Mouse (Mus musculus) limb, embryonic 13.5 days (tissue): ENCODE data around the gene Pnliprp1. TPM values are rescaled to one million over a fixed set of nuclear protein-coding genes. Genes with fewer than 3 reads are reported as not detected.

Source experiments
- ATAC-seq: fragments of 200-750 bp; cut with Nextera tagmentation; 2 replicates; pipeline ENCODE4 v1.8.0; 2017; ENCODE audit warnings: low read depth, moderate number of reproducible peaks, moderate TSS enrichment; ENCODE audit not compliant: low FRiP score
- H3K27ac ChIP-seq: fragments of 300-500 bp; sonication (generic); 2 replicates; pipeline ENCODE4 v1.5.1; 2015; ENCODE audit warnings: inconsistent platforms, mild to moderate bottlenecking, moderate library complexity
- H3K27me3 ChIP-seq: fragments of 300-500 bp; sonication (generic); 2 replicates; pipeline ENCODE4 v1.6.1; 2015; ENCODE audit warnings: mild to moderate bottlenecking, inconsistent platforms
- H3K36me3 ChIP-seq: fragments of 300-500 bp; sonication (generic); 2 replicates; pipeline ENCODE4 v1.6.1; 2015; ENCODE audit warnings: inconsistent platforms, mild to moderate bottlenecking, moderate library complexity
- H3K4me1 ChIP-seq: fragments of 300-500 bp; sonication (generic); 2 replicates; pipeline ENCODE4 v1.6.1; 2015; ENCODE audit warnings: inconsistent platforms
- H3K4me2 ChIP-seq: fragments of 300-500 bp; sonication (generic); replicated peaks from 2 replicates; pipeline ENCODE4 v1.6.1; 2015; ENCODE audit warnings: inconsistent platforms, mild to moderate bottlenecking, moderate library complexity
- H3K4me3 ChIP-seq: fragments of 300-500 bp; sonication (generic); 2 replicates; pipeline ENCODE4 v1.5.1; 2015; ENCODE audit warnings: moderate library complexity, mild to moderate bottlenecking, inconsistent platforms
- H3K9ac ChIP-seq: fragments of 300-500 bp; sonication (generic); 2 replicates; pipeline ENCODE4 v1.6.1; 2015; ENCODE audit warnings: mild to moderate bottlenecking, inconsistent platforms
- H3K9me3 ChIP-seq: fragments of 300-500 bp; sonication (generic); 2 replicates; pipeline ENCODE4 v1.6.1; 2016; ENCODE audit warnings: inconsistent platforms
- WGBS: fragments of 180-500 bp; shearing (Covaris S2); methylation state at CpG from one replicate; pipeline ENCODE4 v1.1.7; 2015; 5-methylcytosine and 5-hydroxymethylcytosine counted together
- polyA plus RNA-seq: library from polyadenylated mRNA; unstranded; fragments of >200 nt; fragmentation: Nextera tagmentation; extraction: Ambion mirVana; gene quantifications from 2 replicates; pipeline ENCODE4 v1.2.1, GENCODE M21; 2015

Pnliprp1 gene
- 0.69 and 10.6 TPM in 2 replicates for polyA plus RNA-seq

- 39% methylated on average over 5 of the region's 5 CpGs for WGBS
- Histone ChIP-seq H3K9ac (no peak within 1 kb of the TSS), H3K4me2 (no peak within 1 kb of the TSS), H3K9me3 (no peaks in the 10 kb centered on the region), H3K36me3 (no peaks in the 10 kb centered on the region), H3K4me3 (no peak within 1 kb of the TSS), H3K4me1 (peaks cover 2% of the 10 kb centered on the region; the same call in 1 of the 2 replicates), H3K27me3 (no peaks in the 10 kb centered on the region), H3K27ac (no peak within 1 kb of the TSS)
- no peak for ATAC-seq
Observed at GRCm38 (mm10) chr19:58728445-58729031, at the start of gene Pnliprp1. TSS of gene Pnliprp1 (plus strand) at chr19:58728887.

- Histone ChIP-seq H3K9me3 (no peaks in the 10 kb centered on the region), H3K27me3 (no peaks in the 10 kb centered on the region), H3K4me3 (no peak overlapping the region), H3K9ac (no peak overlapping the region), H3K4me1 (no peaks in the 10 kb centered on the region), H3K36me3 (no peaks in the 10 kb centered on the region), H3K27ac (no peak overlapping the region), H3K4me2 (no peak overlapping the region)
- ATAC-seq: no peak
- 17% methylated on average over 1 of the region's 1 CpGs for WGBS
Observed at GRCm38 (mm10) chr19:58688933-58689332, 39.8 kb upstream of the Pnliprp1 start.

- H3K4me1 ChIP-seq: no peaks in the 10 kb centered on the region
- no peaks in the 10 kb centered on the region for H3K9me3 ChIP-seq
- H3K9ac ChIP-seq: no peak overlapping the region
- no peaks in the 10 kb centered on the region for H3K36me3 ChIP-seq
- H3K27ac ChIP-seq: no peak overlapping the region
- WGBS: 78% methylated on average over 3 of the region's 3 CpGs
- H3K4me3 ChIP-seq: no peak overlapping the region
- H3K27me3 ChIP-seq: no peaks in the 10 kb centered on the region
- no peak overlapping the region for H3K4me2 ChIP-seq
- ATAC-seq: no peak
Observed at GRCm38 (mm10) chr19:58695314-58695713, 33.4 kb upstream of the Pnliprp1 start.

- WGBS: 63% methylated on average over 2 of the region's 2 CpGs
Observed at GRCm38 (mm10) chr19:58696235-58696634, 32.5 kb upstream of the Pnliprp1 start.

GRCm38 (mm10) chr19:58704556-58704955 is 24.1 kb upstream of the Pnliprp1 start:
- Histone ChIP-seq H3K4me2 (no peak overlapping the region), H3K4me3 (no peak overlapping the region), H3K9ac (no peak overlapping the region), H3K36me3 (no peaks in the 10 kb centered on the region), H3K27ac (no peak overlapping the region), H3K9me3 (no peaks in the 10 kb centered on the region), H3K4me1 (no peaks in the 10 kb centered on the region), H3K27me3 (no peaks in the 10 kb centered on the region)
- ATAC-seq: no peak
- WGBS: 76% methylated on average over 4 of the region's 4 CpGs

More at GRCm38 (mm10) chr19:58696235-58696634, 32.5 kb upstream of the Pnliprp1 start:
- H3K9ac ChIP-seq: no peak overlapping the region
- no peak overlapping the region for H3K4me3 ChIP-seq
- H3K27me3 ChIP-seq: no peaks in the 10 kb centered on the region
- H3K9me3 ChIP-seq: no peaks in the 10 kb centered on the region
- no peak overlapping the region for H3K27ac ChIP-seq
- no peak overlapping the region for H3K4me2 ChIP-seq
- H3K36me3 ChIP-seq: no peaks in the 10 kb centered on the region
- H3K4me1 ChIP-seq: no peaks in the 10 kb centered on the region
- no peak for ATAC-seq

GRCm38 (mm10) chr19:58708611-58709010 is 20.1 kb upstream of the Pnliprp1 start:
- H3K9ac ChIP-seq: no peak overlapping the region
- H3K9me3 ChIP-seq: no peaks in the 10 kb centered on the region
- ATAC-seq: no peak
- H3K27me3 ChIP-seq: no peaks in the 10 kb centered on the region
- H3K4me2 ChIP-seq: no peak overlapping the region
- H3K4me1 ChIP-seq: no peaks in the 10 kb centered on the region
- no peak overlapping the region for H3K27ac ChIP-seq
- no peak overlapping the region for H3K4me3 ChIP-seq
- WGBS: 82% methylated on average over 3 of the region's 3 CpGs
- H3K36me3 ChIP-seq: no peaks in the 10 kb centered on the region

GRCm38 (mm10) chr19:58717925-58718324 is 10.8 kb upstream of the Pnliprp1 start:
- no peak overlapping the region for H3K27ac ChIP-seq
- no peak overlapping the region for H3K4me2 ChIP-seq
- no peak for ATAC-seq
- 76% methylated on average over 4 of the region's 4 CpGs for WGBS
- H3K36me3 ChIP-seq: no peaks in the 10 kb centered on the region
- no peak overlapping the region for H3K9ac ChIP-seq
- H3K4me3 ChIP-seq: no peak overlapping the region
- H3K9me3 ChIP-seq: no peaks in the 10 kb centered on the region
- H3K27me3 ChIP-seq: no peaks in the 10 kb centered on the region
- H3K4me1 ChIP-seq: no peaks in the 10 kb centered on the region

- H3K4me2 ChIP-seq: no peak overlapping the region
- H3K9ac ChIP-seq: no peak overlapping the region
- no peak overlapping the region for H3K4me3 ChIP-seq
- H3K9me3 ChIP-seq: no peaks in the 10 kb centered on the region
- ATAC-seq: no peak
- H3K27me3 ChIP-seq: no peaks in the 10 kb centered on the region
- no peaks in the 10 kb centered on the region for H3K36me3 ChIP-seq
- H3K27ac ChIP-seq: no peak overlapping the region
- H3K4me1 ChIP-seq: no peaks in the 10 kb centered on the region
Observed at GRCm38 (mm10) chr19:58720439-58720838, 8.2 kb upstream of the Pnliprp1 start.

GRCm38 (mm10) chr19:58726551-58726950 is 2.1 kb upstream of the Pnliprp1 start:
- no peaks in the 10 kb centered on the region for H3K27me3 ChIP-seq
- H3K9me3 ChIP-seq: no peaks in the 10 kb centered on the region
- no peaks in the 10 kb centered on the region for H3K36me3 ChIP-seq
- H3K9ac ChIP-seq: no peak overlapping the region
- 77% methylated on average over 5 of the region's 5 CpGs for WGBS
- no peak overlapping the region for H3K4me3 ChIP-seq
- H3K4me1 ChIP-seq: peaks cover 2% of the 10 kb centered on the region; the same call in 1 of the 2 replicates
- no peak overlapping the region for H3K4me2 ChIP-seq
- no peak for ATAC-seq
- H3K27ac ChIP-seq: no peak overlapping the region

- WGBS: 57% methylated on average over 5 of the region's 5 CpGs
- no peak for ATAC-seq
Observed at GRCm38 (mm10) chr19:58727756-58728155, 931 bp upstream of the Pnliprp1 start.

GRCm38 (mm10) chr19:58733216-58733615 is 4.5 kb downstream of the Pnliprp1 start:
- no peak for ATAC-seq
- H3K4me1 ChIP-seq: peaks cover 2% of the 10 kb centered on the region; the same call in 1 of the 2 replicates
- no peaks in the 10 kb centered on the region for H3K9me3 ChIP-seq
- 79% methylated on average over 6 of the region's 6 CpGs for WGBS
- H3K9ac ChIP-seq: no peak overlapping the region
- no peak overlapping the region for H3K4me3 ChIP-seq
- H3K36me3 ChIP-seq: no peaks in the 10 kb centered on the region
- H3K27me3 ChIP-seq: no peaks in the 10 kb centered on the region
- H3K4me2 ChIP-seq: no peak overlapping the region
- no peak overlapping the region for H3K27ac ChIP-seq

More at GRCm38 (mm10) chr19:58727756-58728155, 931 bp upstream of the Pnliprp1 start:
- Histone ChIP-seq H3K4me2 (no peak overlapping the region), H3K27me3 (no peaks in the 10 kb centered on the region), H3K4me1 (peaks cover 2% of the 10 kb centered on the region; the same call in 1 of the 2 replicates), H3K36me3 (no peaks in the 10 kb centered on the region), H3K27ac (no peak overlapping the region), H3K9ac (no peak overlapping the region), H3K9me3 (no peaks in the 10 kb centered on the region), H3K4me3 (no peak overlapping the region)

- whole genome bisulfite sequencing: 85% methylated on average over 4 of the region's 4 CpGs
- H3K9me3 ChIP-seq: no peaks in the 10 kb centered on the region
- no peak overlapping the region for H3K9ac ChIP-seq
- no peak overlapping the region for H3K4me3 ChIP-seq
- no peak overlapping the region for H3K4me2 ChIP-seq
- ATAC-seq: no peak
- no peaks in the 10 kb centered on the region for H3K36me3 ChIP-seq
- H3K27me3 ChIP-seq: no peaks in the 10 kb centered on the region
- H3K27ac ChIP-seq: no peak overlapping the region
- no peaks in the 10 kb centered on the region for H3K4me1 ChIP-seq
Observed at GRCm38 (mm10) chr19:58738111-58738510, 9.4 kb downstream of the Pnliprp1 start.

- no peaks in the 10 kb centered on the region for H3K36me3 ChIP-seq
- ATAC-seq: no peak
- no peak overlapping the region for H3K4me3 ChIP-seq
- H3K9ac ChIP-seq: no peak overlapping the region
- no peak overlapping the region for H3K4me2 ChIP-seq
- 76% methylated on average over 6 of the region's 6 CpGs for WGBS
- H3K4me1 ChIP-seq: no peaks in the 10 kb centered on the region
- H3K27me3 ChIP-seq: no peaks in the 10 kb centered on the region
- no peak overlapping the region for H3K27ac ChIP-seq
- no peaks in the 10 kb centered on the region for H3K9me3 ChIP-seq
Observed at GRCm38 (mm10) chr19:58741036-58741435, 12.3 kb downstream of the Pnliprp1 start.
